Mouse (Mus musculus): ENCODE measurements at regions not wholly inside any gene's neighbourhood (a gene's known extent, or its start where the extent isn't known, plus 50 kb on each side); places are given as distances from the start of the nearest gene placed in this dataset.

DNA sequence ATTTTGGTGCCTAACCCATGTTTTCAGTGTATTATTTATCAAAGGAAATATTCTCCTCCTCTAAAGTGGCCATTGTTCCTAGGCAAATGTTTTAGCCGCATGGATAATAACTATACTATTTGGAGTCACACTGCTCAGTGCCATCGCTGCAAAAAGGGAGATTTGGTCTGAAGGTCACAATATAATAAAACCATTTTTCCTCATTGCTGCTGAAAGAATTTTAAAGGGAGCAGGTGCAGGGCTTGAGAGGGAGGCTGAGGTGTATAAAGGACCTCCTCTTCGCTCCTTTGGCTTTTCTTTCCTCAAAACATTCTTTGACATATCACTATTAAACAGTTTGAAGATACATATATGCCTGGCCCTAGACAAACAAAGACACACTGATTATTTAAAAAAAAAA lies 435.9 kb upstream of the Sox9 start:
- Histone ChIP-seq H3K27me3 (ENCODE audit: control insufficient read depth, insufficient read depth, low read depth, low read length) (no peaks in the 10 kb centered on the region), H3K4me1 (replicated peaks; ENCODE audit: control insufficient read depth, insufficient read depth, low read length) (no peaks in the 10 kb centered on the region), H3K36me3 (ENCODE audit: control insufficient read depth, insufficient read depth, low read length) (no peaks in the 10 kb centered on the region), H3K4me2 (ENCODE audit: low read depth, low read length) (no peak overlapping the region), H3K4me3 (ENCODE audit: low read length) (no peak overlapping the region), H3K9me3 (ENCODE audit: control insufficient read depth, low read length) (no peaks in the 10 kb centered on the region), H3K9ac (ENCODE audit: low read length) (no peak overlapping the region), H3K27ac (ENCODE audit: low read length) (no peak overlapping the region)
- WGBS: 80% methylated on average over 3 of the region's 3 CpGs
- ATAC-seq (ENCODE audit: low read depth): no peak

DNA sequence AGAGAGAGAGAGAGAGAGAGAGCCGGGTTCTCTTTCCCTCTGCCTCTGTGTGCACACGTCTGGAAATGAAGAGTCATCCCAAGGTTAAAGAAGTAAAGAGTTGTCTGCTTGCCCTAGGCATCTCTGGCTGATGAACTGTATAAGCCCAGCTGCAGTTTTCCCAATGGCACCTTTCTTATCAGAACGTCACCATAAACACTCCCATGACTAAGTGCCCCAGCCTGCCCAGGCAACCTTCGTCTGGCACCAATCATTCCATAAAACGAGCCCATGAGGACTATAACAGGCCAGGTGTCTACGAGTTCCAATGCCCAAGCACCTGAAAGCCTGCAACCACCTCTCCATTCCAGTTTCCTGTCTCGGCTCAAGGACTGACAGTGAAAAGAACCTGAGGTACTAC lies 435.5 kb upstream of the Sox9 start:
- no peak overlapping the region for H3K4me3 ChIP-seq (ENCODE audit: low read length)
- no peaks in the 10 kb centered on the region for H3K4me1 ChIP-seq (replicated peaks; ENCODE audit: control insufficient read depth, insufficient read depth, low read length)
- H3K36me3 ChIP-seq (ENCODE audit: control insufficient read depth, insufficient read depth, low read length): no peaks in the 10 kb centered on the region
- H3K9me3 ChIP-seq (ENCODE audit: control insufficient read depth, low read length): no peaks in the 10 kb centered on the region
- no peak overlapping the region for H3K9ac ChIP-seq (ENCODE audit: low read length)
- H3K4me2 ChIP-seq (ENCODE audit: low read depth, low read length): no peak overlapping the region
- no peak overlapping the region for H3K27ac ChIP-seq (ENCODE audit: low read length)
- H3K27me3 ChIP-seq (ENCODE audit: control insufficient read depth, insufficient read depth, low read depth, low read length): no peaks in the 10 kb centered on the region
- 26% methylated on average over 7 of the region's 7 CpGs for WGBS
- ATAC-seq (ENCODE audit: low read depth): no peak

DNA sequence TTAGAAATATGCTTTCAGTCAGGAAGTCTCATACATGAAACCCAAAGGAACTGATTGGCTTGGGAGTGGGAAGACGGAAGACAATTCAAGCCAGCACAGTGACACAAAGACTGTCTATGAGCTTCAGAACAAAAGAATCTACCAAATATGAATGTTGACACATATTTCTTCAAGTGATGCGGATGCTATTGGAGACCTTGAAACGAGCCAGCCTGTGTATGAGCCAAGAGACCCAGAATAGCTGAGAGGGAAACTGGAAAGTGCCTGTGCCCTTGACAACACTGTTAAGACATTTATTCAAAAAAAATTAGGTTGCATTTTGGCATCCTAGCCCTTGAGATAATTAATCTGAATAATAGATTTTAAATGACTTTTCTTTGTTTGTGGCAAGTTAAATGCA lies 426.7 kb upstream of the Sox9 start:
- no peaks in the 10 kb centered on the region for H3K36me3 ChIP-seq (ENCODE audit: control insufficient read depth, insufficient read depth, low read length)
- ATAC-seq (ENCODE audit: low read depth): no peak

DNA sequence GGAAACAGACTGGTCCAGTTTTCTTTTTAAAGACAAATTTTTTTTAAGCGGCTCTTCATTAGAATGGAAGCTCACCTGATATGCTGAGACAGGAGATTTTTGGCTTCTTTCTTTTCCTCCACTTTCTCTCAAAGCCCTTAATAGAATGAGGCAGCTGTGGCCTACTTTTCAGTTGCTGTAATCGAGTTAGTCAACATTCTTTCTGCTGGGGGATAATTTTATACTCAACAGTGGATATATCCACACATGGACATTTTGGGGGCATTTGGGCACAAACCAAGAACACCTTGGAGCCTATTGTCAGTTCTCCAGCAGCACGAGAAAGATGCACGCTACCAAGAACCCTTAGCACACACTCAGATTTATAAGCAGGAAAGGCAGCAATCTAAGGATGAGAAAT lies 415.3 kb upstream of the Sox9 start:
- Histone ChIP-seq H3K27ac (ENCODE audit: low read length) (no peak overlapping the region), H3K4me1 (replicated peaks; ENCODE audit: control insufficient read depth, insufficient read depth, low read length) (no peaks in the 10 kb centered on the region), H3K36me3 (ENCODE audit: control insufficient read depth, insufficient read depth, low read length) (no peaks in the 10 kb centered on the region), H3K4me2 (ENCODE audit: low read depth, low read length) (no peak overlapping the region), H3K9me3 (ENCODE audit: control insufficient read depth, low read length) (no peaks in the 10 kb centered on the region), H3K27me3 (ENCODE audit: control insufficient read depth, insufficient read depth, low read depth, low read length) (no peaks in the 10 kb centered on the region), H3K9ac (ENCODE audit: low read length) (no peak overlapping the region), H3K4me3 (ENCODE audit: low read length) (no peak overlapping the region)
- ATAC-seq (ENCODE audit: low read depth): no peak
- WGBS: 84% methylated on average over 4 of the region's 4 CpGs

More for the DNA sequence above, 426.7 kb upstream of the Sox9 start:
- no peaks in the 10 kb centered on the region for H3K27me3 ChIP-seq (ENCODE audit: control insufficient read depth, insufficient read depth, low read depth, low read length)
- H3K4me3 ChIP-seq (ENCODE audit: low read length): no peak overlapping the region
- H3K27ac ChIP-seq (ENCODE audit: low read length): no peak overlapping the region
- 83% methylated on average over 3 of the region's 3 CpGs for WGBS
- no peak overlapping the region for H3K4me2 ChIP-seq (ENCODE audit: low read depth, low read length)
- no peaks in the 10 kb centered on the region for H3K4me1 ChIP-seq (replicated peaks; ENCODE audit: control insufficient read depth, insufficient read depth, low read length)
- H3K9ac ChIP-seq (ENCODE audit: low read length): no peak overlapping the region
- no peaks in the 10 kb centered on the region for H3K9me3 ChIP-seq (ENCODE audit: control insufficient read depth, low read length)

DNA sequence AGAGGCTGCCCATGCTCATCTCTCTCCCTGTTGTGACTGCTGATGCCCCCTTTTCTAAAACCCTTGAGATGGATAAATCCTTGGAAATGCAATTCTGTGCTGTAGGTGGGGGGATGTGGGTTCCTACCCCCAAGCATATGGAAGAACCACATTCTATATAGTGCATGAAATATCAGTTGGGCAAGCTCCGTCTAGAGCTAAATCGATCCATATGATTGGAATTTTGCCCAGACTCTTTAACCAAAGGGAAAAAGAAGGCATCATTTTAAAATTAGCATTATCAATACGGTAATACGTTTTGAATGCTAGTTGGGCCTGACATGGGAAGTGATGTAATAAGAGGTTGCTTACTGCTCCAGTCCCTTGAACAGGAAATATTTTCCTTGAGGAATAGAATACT lies 411.1 kb upstream of the Sox9 start:
- no peaks in the 10 kb centered on the region for H3K4me1 ChIP-seq (replicated peaks; ENCODE audit: control insufficient read depth, insufficient read depth, low read length)
- WGBS: 90% methylated on average over 4 of the region's 4 CpGs
- no peak for ATAC-seq (ENCODE audit: low read depth)

DNA sequence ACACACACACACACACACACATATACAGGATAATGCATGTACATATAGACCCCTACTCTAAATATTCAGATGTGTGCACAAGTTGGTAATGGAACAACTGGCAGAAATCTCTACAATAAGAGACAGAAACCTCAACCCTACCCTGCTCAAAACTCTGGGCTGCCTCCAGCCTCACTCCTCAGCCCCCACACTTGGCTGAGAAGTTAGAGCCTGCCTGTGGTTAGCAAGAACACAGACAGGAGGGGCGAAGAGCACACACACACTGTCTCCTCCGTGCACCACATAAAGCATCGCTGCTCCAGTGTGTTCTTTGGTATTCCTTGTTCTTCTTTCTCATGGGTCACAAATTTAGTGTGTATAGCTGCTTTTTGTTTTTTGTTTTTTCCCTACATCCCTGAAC lies 382.0 kb upstream of the Sox9 start:
- Histone ChIP-seq H3K4me3 (ENCODE audit: low read length) (no peak overlapping the region), H3K27me3 (ENCODE audit: control insufficient read depth, insufficient read depth, low read depth, low read length) (no peaks in the 10 kb centered on the region), H3K9me3 (ENCODE audit: control insufficient read depth, low read length) (no peaks in the 10 kb centered on the region), H3K4me1 (replicated peaks; ENCODE audit: control insufficient read depth, insufficient read depth, low read length) (no peaks in the 10 kb centered on the region), H3K9ac (ENCODE audit: low read length) (no peak overlapping the region), H3K4me2 (ENCODE audit: low read depth, low read length) (no peak overlapping the region), H3K27ac (ENCODE audit: low read length) (no peak overlapping the region), H3K36me3 (ENCODE audit: control insufficient read depth, insufficient read depth, low read length) (no peaks in the 10 kb centered on the region)
- ATAC-seq (ENCODE audit: low read depth): no peak
- WGBS: 83% methylated on average over 3 of the region's 3 CpGs

More for the DNA sequence above, 411.1 kb upstream of the Sox9 start:
- no peak overlapping the region for H3K27ac ChIP-seq (ENCODE audit: low read length)
- H3K4me2 ChIP-seq (ENCODE audit: low read depth, low read length): no peak overlapping the region
- H3K27me3 ChIP-seq (ENCODE audit: control insufficient read depth, insufficient read depth, low read depth, low read length): no peaks in the 10 kb centered on the region
- no peaks in the 10 kb centered on the region for H3K9me3 ChIP-seq (ENCODE audit: control insufficient read depth, low read length)
- H3K9ac ChIP-seq (ENCODE audit: low read length): no peak overlapping the region
- H3K36me3 ChIP-seq (ENCODE audit: control insufficient read depth, insufficient read depth, low read length): no peaks in the 10 kb centered on the region
- no peak overlapping the region for H3K4me3 ChIP-seq (ENCODE audit: low read length)

DNA sequence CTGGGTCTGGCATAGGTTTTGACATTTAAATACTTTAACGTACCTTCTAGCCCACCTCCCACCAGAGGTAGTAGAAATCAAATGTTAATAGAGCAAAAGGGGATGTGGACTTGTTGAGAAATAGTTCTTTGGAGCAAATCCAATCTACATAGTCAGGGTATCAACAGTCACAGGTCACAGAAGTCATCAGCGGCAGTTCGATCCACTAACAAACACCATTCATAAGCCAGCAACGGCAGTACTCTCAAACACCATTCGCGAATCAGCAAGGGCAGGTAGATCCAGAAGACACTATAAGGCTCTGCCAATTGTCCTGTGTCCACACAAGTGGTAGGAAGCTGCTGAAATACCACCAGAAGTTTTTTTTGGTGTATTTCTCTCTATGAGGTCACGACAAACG lies 374.3 kb upstream of the Sox9 start:
- Histone ChIP-seq H3K36me3 (ENCODE audit: control insufficient read depth, insufficient read depth, low read length) (no peaks in the 10 kb centered on the region), H3K9ac (ENCODE audit: low read length) (no peak overlapping the region), H3K27me3 (ENCODE audit: control insufficient read depth, insufficient read depth, low read depth, low read length) (no peaks in the 10 kb centered on the region), H3K4me2 (ENCODE audit: low read depth, low read length) (no peak overlapping the region), H3K4me3 (ENCODE audit: low read length) (no peak overlapping the region), H3K4me1 (replicated peaks; ENCODE audit: control insufficient read depth, insufficient read depth, low read length) (no peaks in the 10 kb centered on the region), H3K9me3 (ENCODE audit: control insufficient read depth, low read length) (no peaks in the 10 kb centered on the region), H3K27ac (ENCODE audit: low read length) (no peak overlapping the region)
- ATAC-seq (ENCODE audit: low read depth): no peak
- 88% methylated on average over 8 of the region's 8 CpGs for WGBS

DNA sequence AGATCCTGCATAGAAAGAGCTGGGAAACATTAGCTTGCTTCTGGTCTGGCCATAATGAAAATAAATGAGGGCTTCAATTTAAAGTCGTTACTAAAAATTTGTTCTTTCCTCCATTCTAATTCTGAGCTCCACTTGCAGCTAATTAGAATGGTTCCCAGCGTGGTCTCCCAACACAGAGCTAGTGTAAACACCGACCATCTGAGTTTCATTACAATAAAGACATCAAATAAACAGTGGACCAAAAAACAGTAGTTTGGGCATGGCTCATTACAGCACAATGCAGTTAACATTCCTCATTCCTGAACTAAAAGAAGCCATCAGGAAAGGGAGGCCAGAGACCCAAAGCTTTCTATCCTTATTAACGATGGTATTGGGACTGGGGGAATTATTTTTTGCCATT lies 369.6 kb upstream of the Sox9 start:
- WGBS: 34% methylated on average over 4 of the region's 4 CpGs
- Histone ChIP-seq H3K27me3 (ENCODE audit: control insufficient read depth, insufficient read depth, low read depth, low read length) (no peaks in the 10 kb centered on the region), H3K4me3 (ENCODE audit: low read length) (no peak overlapping the region), H3K4me1 (replicated peaks; ENCODE audit: control insufficient read depth, insufficient read depth, low read length) (no peaks in the 10 kb centered on the region), H3K36me3 (ENCODE audit: control insufficient read depth, insufficient read depth, low read length) (no peaks in the 10 kb centered on the region), H3K4me2 (ENCODE audit: low read depth, low read length) (no peak overlapping the region), H3K27ac (ENCODE audit: low read length) (no peak overlapping the region), H3K9ac (ENCODE audit: low read length) (no peak overlapping the region), H3K9me3 (ENCODE audit: control insufficient read depth, low read length) (no peaks in the 10 kb centered on the region)
- no peak for ATAC-seq (ENCODE audit: low read depth)

DNA sequence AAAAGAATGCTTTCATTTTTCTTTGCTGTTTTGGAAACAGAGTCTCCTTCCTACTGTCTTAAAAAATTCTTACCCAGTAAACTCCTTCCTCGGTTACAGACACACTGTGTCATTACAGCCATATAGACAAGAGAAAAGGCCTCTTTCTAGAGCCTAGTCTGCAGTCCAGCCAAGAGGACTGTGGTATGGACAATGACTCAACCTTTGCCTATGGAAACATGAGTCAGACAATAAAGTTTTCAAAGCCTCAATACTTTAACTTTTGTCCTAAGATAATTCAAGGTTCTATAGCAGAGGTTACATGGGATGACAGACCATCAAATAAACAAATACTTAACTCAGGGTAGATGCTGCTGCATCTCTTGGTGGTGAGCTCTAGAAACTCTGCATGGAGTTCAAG lies 339.4 kb upstream of the Sox9 start:
- Histone ChIP-seq H3K9me3 (ENCODE audit: control insufficient read depth, low read length) (no peaks in the 10 kb centered on the region), H3K4me3 (ENCODE audit: low read length) (no peak overlapping the region), H3K4me1 (replicated peaks; ENCODE audit: control insufficient read depth, insufficient read depth, low read length) (no peaks in the 10 kb centered on the region), H3K9ac (ENCODE audit: low read length) (no peak overlapping the region), H3K36me3 (ENCODE audit: control insufficient read depth, insufficient read depth, low read length) (no peaks in the 10 kb centered on the region), H3K4me2 (ENCODE audit: low read depth, low read length) (no peak overlapping the region), H3K27ac (ENCODE audit: low read length) (no peak overlapping the region), H3K27me3 (ENCODE audit: control insufficient read depth, insufficient read depth, low read depth, low read length) (no peaks in the 10 kb centered on the region)
- 68% methylated on average over 1 of the region's 1 CpGs for WGBS
- no peak for ATAC-seq (ENCODE audit: low read depth)

DNA sequence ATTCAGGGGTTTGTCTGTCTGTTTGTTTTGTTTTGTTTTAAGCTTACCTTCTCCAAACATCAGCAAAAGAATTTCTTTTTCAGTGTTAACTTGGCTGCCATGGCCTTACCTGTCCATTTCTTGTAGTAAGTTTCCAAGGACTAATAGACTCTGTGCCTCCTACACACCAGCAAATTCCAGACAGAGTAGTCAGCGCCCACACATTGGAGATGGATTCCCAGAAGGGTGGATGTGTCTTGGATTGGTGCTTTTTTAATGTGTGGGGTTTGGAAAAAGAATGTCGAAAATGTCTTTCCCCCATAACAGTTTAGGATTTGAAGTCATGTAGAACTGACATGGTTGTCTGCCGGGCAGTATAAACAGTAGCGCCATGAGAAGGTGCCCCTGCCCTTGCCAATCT lies 338.1 kb upstream of the Sox9 start:
- H3K4me1 ChIP-seq (replicated peaks; ENCODE audit: control insufficient read depth, insufficient read depth, low read length): no peaks in the 10 kb centered on the region
- no peaks in the 10 kb centered on the region for H3K9me3 ChIP-seq (ENCODE audit: control insufficient read depth, low read length)
- no peak overlapping the region for H3K9ac ChIP-seq (ENCODE audit: low read length)
- 71% methylated on average over 4 of the region's 4 CpGs for WGBS
- H3K4me2 ChIP-seq (ENCODE audit: low read depth, low read length): no peak overlapping the region
- no peak overlapping the region for H3K4me3 ChIP-seq (ENCODE audit: low read length)
- H3K27ac ChIP-seq (ENCODE audit: low read length): no peak overlapping the region
- ATAC-seq (ENCODE audit: low read depth): no peak
- no peaks in the 10 kb centered on the region for H3K36me3 ChIP-seq (ENCODE audit: control insufficient read depth, insufficient read depth, low read length)
- H3K27me3 ChIP-seq (ENCODE audit: control insufficient read depth, insufficient read depth, low read depth, low read length): no peaks in the 10 kb centered on the region
